Mouse (Mus musculus) bone marrow macrophage, adult 2 months (primary cell): ENCODE measurements around the gene Fmod. TPM values are rescaled to one million over a fixed set of nuclear protein-coding genes. Genes with fewer than 3 reads are reported as not detected.
A peak's percentile ranks its signal among the peaks of the same experiment; 100 is the strongest.

Experiments used
- H3K27ac ChIP-seq: 2 replicates; pipeline ENCODE4 v1.5.1; 2012; ENCODE audit warnings: low read depth, low read length; ENCODE audit not compliant: insufficient read depth
- H3K4me1 ChIP-seq: 2 replicates; pipeline ENCODE4 v1.6.1; 2012; ENCODE audit warnings: low read length; ENCODE audit not compliant: control insufficient read depth, insufficient read depth
- H3K4me3 ChIP-seq: 2 replicates; pipeline ENCODE4 v1.5.1; 2012; ENCODE audit warnings: mild to moderate bottlenecking, low read length, moderate library complexity; ENCODE audit not compliant: insufficient read depth
- CTCF ChIP-seq: IDR thresholded peaks from 2 replicates; pipeline ENCODE4 v1.5.1; 2012; ENCODE audit warnings: low read depth, mild to moderate bottlenecking, low read length, moderate library complexity
- POLR2A ChIP-seq: IDR thresholded peaks from 2 replicates; pipeline ENCODE4 v1.6.1; 2012; ENCODE audit warnings: mild to moderate bottlenecking, low read depth, low read length, borderline replicate concordance
- polyA plus RNA-seq: library from polyadenylated mRNA; stranded (reverse); fragments of >200 nt; gene quantifications from 2 replicates; pipeline ENCODE4 v1.2.4, GENCODE M21; 2012; ENCODE audit not compliant: missing spikeins, insufficient read depth, insufficient read length

Fmod gene
- polyA plus RNA-seq, 1 experiment = not detected

- H3K4me1 ChIP-seq = peaks cover 39% of the 10 kb centered on the region
- no peak overlapping the region for H3K27ac ChIP-seq
- no peak for TF ChIP-seq CTCF
- no peak for TF ChIP-seq POLR2A
- H3K4me3 ChIP-seq = no peak overlapping the region
These were observed 43.9 kb downstream of the Fmod start for GRCm38 (mm10) chr1:134080881-134081450.

- no peak for TF ChIP-seq CTCF
- Histone ChIP-seq H3K4me1 (peaks cover 29% of the 10 kb centered on the region), H3K4me3 (no peak overlapping the region), H3K27ac (no peak overlapping the region)
These were observed 46.0 kb downstream of the Fmod start for GRCm38 (mm10) chr1:134082987-134083516.

- Histone ChIP-seq H3K4me3 (no peak overlapping the region), H3K4me1 (peaks cover 29% of the 10 kb centered on the region), H3K27ac (no peak overlapping the region)
- TF ChIP-seq CTCF (no peak), POLR2A (no peak)
These were observed 46.6 kb downstream of the Fmod start for GRCm38 (mm10) chr1:134083676-134084075.

- TF ChIP-seq POLR2A = no peak
- no peak for TF ChIP-seq CTCF
- Histone ChIP-seq H3K27ac (no peak overlapping the region), H3K4me1 (peaks cover 29% of the 10 kb centered on the region), H3K4me3 (no peak overlapping the region)
These were observed 47.1 kb downstream of the Fmod start for GRCm38 (mm10) chr1:134084128-134084527.

- no peak overlapping the region for H3K4me3 ChIP-seq
- H3K27ac ChIP-seq = no peak overlapping the region
- TF ChIP-seq POLR2A (no peak), CTCF (no peak)
- H3K4me1 ChIP-seq = peaks cover 19% of the 10 kb centered on the region
These were observed 49.0 kb downstream of the Fmod start for GRCm38 (mm10) chr1:134086017-134086416.

- peaks cover 24% of the 10 kb centered on the region for H3K4me1 ChIP-seq
- no peak overlapping the region for H3K27ac ChIP-seq
- TF ChIP-seq POLR2A (no peak), CTCF (no peak)
- H3K4me3 ChIP-seq = no peak overlapping the region
These were observed 49.9 kb downstream of the Fmod start for GRCm38 (mm10) chr1:134086811-134087398.

GRCm38 (mm10) chr1:134089074-134089473 lies 52.0 kb downstream of the Fmod start:
- Histone ChIP-seq H3K27ac (no peak overlapping the region), H3K4me1 (peaks cover 19% of the 10 kb centered on the region), H3K4me3 (no peak overlapping the region)
- no peak for TF ChIP-seq POLR2A
- no peak for TF ChIP-seq CTCF

GRCm38 (mm10) chr1:134091851-134092250 lies 54.8 kb downstream of the Fmod start:
- TF ChIP-seq CTCF = no peak
- no peak for TF ChIP-seq POLR2A
- Histone ChIP-seq H3K27ac (no peak overlapping the region), H3K4me1 (peaks cover 38% of the 10 kb centered on the region)

GRCm38 (mm10) chr1:134092368-134092767 lies 55.3 kb downstream of the Fmod start:
- Histone ChIP-seq H3K4me3 (0 out of 2 replicates have a peak overlapping the region, but pooled peaks have one; percentile 10), H3K4me1 (peaks cover 38% of the 10 kb centered on the region), H3K27ac (no peak overlapping the region)
- no peak for TF ChIP-seq CTCF
- TF ChIP-seq POLR2A = no peak

More at GRCm38 (mm10) chr1:134091851-134092250, 54.8 kb downstream of the Fmod start:
- no peak overlapping the region for H3K4me3 ChIP-seq
